Mouse (Mus musculus): ENCODE results near the gene Fance.
"Not testable (repeated sequence)": the region's sequence is repeated elsewhere in the genome, so short reads cannot be mapped to it uniquely, and the experiment has no call there.

The Fance gene

GRCm38 (mm10) chr17:28326951-28327350, 13.6 kb downstream of the Fance start:
- DNase-seq (ENCODE audit: low spot score) = no peak

GRCm38 (mm10) chr17:28327673-28328325, 14.5 kb downstream of the Fance start:
- no peak for DNase-seq (ENCODE audit: low spot score)

DNA sequence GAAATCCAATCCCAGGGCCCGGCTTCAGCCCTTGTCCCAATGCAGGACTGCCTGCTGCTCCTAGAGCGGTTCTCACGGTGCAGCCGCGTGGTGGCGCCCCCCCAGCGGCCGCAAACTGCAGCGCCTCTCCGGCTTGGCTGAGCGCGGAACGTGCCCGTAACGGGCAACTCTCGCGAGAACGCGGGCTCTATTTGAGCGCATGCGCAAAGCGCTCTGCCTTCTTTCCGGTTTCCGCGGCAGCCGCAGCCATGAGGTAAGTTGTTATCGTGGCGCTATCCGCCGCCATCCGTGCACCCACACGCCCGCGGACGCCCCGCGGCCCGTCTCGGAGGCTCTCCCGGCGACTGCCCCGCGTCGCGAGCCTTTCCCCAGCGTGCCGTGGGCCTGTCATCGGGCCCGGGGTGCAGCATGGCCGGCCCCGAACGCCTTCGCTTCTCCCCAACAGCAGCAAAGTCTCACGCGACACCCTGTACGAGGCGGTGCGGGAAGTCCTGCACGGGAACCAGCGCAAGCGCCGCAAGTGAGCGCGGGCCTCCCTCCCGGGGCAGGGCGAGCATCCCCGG, 15.1 kb downstream of the Fance start, which contains the start of gene Rpl10a:
TSS of gene Rpl10a (plus strand) at position 106 of the 563 bp plus-strand sequence.
- peak; percentile 94 for DNase-seq (ENCODE audit: low spot score)

GRCm38 (mm10) chr17:28328946-28329345, 15.6 kb downstream of the Fance start:
- DNase-seq (ENCODE audit: low spot score) = no peak

DNA sequence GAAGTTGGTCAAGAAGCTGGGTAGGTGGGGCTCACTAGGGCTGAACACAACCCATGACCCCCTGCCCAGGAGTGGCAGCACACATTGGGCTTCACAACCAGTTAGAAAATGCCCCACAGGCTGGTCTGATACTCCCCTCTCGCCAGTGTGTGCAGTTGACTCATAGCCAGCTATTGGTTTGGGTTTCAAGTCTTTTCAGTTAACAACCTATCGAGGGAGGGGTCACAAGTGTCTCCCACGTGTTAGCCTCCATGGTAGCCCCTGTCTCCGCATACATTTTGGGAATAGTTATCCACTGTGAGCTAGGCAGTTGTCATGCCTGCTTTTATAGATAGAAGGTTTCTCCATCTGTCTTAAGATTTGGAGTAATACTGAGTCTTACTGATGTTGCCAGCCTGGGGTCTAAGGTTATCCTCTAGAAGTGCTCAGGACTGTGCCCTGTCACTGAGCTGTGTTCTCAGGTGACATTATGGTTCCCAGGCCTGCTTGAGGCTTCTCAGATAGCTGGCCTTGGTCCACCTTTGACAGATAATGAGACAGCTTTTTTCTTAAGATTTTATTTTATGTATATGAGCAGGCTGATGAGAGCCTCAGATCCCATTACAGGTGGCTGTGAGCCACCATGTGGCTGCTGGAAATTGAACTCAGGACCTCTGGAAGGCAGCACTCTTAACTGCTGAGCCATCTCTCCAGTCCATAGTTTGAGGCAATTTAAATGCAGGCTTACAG, 16.3 kb downstream of the Fance start:
- DNase-seq (ENCODE audit: low spot score) = no peak

GRCm38 (mm10) chr17:28330232-28330546, 16.9 kb downstream of the Fance start:
- DNase-seq (ENCODE audit: low spot score) = no peak

- not testable (repeated sequence) for DNase-seq (ENCODE audit: low spot score)
Observed at GRCm38 (mm10) chr17:28330590-28330989, 17.3 kb downstream of the Fance start.

GRCm38 (mm10) chr17:28331241-28332112, 18.2 kb downstream of the Fance start:
- DNase-seq (ENCODE audit: low spot score) = no peak

DNA sequence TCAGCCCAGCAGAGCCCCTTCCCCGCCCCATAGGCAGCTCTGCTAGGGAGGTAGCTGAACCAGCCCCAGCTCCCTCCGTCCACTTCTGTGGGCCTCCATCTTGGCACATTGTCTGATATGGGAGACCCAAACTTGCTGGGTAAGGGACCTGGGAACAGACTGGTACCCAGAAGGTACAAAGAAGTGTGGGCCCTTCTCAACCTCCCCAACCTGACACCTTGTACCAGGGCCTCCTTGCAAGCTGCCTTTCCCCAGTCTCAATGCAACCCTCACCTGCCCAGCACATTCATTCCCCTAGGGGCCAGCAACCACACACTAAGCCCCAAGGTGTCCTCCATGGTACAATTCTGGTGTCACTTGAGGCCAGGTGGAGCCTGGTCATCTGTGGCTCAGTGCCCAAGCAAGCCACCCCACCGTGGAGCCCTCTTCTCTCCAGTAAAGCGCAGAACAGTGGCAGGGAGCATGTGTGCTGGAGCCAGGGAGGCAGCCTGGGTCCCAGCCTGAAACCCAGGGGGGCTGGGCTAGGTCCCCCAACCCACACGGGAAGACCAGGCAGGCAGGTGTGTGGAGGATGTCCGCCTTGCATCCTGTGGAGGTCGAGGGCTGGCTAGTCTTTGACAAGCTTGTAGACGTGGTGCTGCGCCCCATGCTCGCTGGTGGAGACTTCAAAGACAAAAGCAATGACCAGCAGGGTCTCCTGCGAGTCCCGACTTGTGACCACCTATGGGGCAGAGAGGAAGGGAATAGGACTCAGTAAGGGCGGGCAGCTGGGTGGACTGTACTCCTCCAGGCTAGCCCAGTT, 19.0 kb downstream of the Fance start:
- DNase-seq (ENCODE audit: low spot score) = no peak

GRCm38 (mm10) chr17:28332915-28333546, 19.7 kb downstream of the Fance start:
- DNase-seq (ENCODE audit: low spot score) = no peak

- no peak for DNase-seq (ENCODE audit: low spot score)
Observed at GRCm38 (mm10) chr17:28335267-28335666, 21.9 kb downstream of the Fance start.

DNA sequence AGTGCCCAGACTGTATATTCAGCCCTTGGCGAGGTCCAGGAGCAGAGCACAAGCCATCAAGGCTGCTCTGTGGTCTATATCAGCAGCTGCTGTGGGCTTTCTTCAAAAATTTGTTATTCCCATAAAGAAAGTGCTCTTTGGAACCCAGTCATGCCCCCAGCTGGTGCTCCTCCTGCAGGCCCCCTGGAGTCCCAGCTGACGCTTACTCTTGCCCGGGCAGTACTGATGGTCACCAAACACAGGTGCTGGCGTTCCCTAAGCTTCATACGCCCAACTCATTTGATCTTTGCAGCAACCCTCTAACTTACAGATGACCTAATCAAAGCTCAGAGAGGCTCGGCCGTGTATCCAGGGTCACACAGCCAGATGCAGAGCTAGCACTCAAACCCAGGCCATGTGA, 24.2 kb downstream of the Fance start:
- DNase-seq (ENCODE audit: low spot score) = no peak

- no peak for DNase-seq (ENCODE audit: low spot score)
Observed at GRCm38 (mm10) chr17:28340578-28340977, 27.3 kb downstream of the Fance start.

GRCm38 (mm10) chr17:28341091-28341490, 27.8 kb downstream of the Fance start:
- no peak for DNase-seq (ENCODE audit: low spot score)

- DNase-seq (ENCODE audit: low spot score) = no peak
Observed at GRCm38 (mm10) chr17:28344050-28344607, 30.8 kb downstream of the Fance start.

DNA sequence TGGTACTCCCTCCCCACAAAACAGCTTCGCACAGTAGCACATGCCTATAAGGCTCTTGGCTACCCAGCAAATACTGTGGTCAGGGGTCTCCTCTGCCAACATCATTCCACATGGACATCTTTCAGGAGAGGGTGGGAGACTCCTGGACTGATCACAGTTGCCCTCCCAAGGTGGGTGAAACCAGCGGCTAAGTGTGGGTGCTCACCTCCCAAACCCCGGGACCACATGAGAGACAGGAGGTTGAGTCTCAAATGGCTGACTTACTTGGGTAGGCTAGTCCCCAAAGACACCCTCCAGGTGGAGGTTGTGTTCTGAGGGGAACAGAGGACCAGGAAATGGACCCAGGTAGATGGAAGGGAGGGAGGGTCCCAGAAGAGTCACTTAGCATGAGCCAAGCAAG, 31.4 kb downstream of the Fance start:
- DNase-seq (ENCODE audit: low spot score) = no peak

GRCm38 (mm10) chr17:28345271-28345721, 32.0 kb downstream of the Fance start:
- no peak for DNase-seq (ENCODE audit: low spot score)

DNA sequence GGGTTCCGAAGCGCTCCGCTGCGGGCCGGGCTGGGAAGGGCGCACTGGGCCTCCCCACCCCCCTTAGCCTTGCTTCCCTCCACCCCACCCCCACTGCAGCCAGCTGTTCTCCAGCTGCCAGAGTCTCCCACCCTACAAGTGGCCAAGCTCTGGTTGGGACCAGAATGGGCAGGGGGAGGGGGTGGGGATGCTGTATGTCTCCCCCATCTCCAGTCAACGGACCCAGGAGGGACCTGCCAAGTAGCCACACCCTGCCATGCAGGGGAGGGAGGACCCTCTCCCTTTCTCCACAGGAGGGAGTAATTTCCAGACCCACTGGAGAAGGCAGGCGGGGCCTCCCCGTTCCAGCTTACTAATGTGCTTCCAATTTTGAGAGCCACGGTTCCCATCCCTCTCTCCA, 32.6 kb downstream of the Fance start:
- DNase-seq (ENCODE audit: low spot score) = no peak

DNA sequence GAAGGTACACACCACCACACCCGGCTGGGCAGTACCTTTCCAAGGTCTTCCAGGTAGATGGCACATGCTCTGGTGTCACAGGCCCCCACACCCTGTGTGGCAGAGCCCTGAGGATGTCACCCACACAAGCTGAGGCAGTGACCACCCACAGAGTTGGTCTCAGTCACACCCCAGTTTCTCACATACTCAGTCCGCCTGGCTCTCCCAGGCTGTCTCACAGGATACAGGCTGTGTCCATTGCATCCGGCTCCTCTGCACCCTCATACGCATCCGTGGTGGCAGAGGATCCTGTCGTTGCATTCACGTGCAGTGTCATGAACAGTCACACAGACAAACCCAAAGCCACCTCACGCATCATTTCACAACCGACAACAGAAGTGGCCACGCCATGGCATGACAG, 34.0 kb downstream of the Fance start:
- no peak for DNase-seq (ENCODE audit: low spot score)

DNA sequence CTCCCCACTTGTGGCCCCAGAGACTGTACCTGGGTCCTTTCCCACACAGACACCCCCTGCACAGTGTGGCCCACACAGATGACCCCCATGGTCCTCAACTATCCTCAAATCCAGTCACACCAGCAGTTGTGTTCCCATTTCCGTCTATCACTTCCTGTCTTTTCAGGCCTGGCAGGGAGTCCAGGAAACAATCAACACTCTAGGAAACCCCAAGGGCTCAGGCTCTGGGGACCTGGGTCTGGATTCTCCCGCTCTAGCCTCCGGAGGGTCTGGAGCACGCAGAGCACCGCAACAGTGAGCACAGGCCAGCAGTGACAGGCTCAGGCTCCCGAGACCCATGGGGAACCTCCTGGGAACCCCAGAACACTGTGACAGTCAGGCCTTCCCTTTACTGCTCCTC, 34.9 kb downstream of the Fance start:
- DNase-seq (ENCODE audit: low spot score) = no peak

All from c-Kit-positive CD71-positive TER-119-positive erythroid progenitor cells, embryonic 14.5 days (primary cell).